8 mouse cellular contexts compared by ENCODE assay signal in the genomic region with DNA sequence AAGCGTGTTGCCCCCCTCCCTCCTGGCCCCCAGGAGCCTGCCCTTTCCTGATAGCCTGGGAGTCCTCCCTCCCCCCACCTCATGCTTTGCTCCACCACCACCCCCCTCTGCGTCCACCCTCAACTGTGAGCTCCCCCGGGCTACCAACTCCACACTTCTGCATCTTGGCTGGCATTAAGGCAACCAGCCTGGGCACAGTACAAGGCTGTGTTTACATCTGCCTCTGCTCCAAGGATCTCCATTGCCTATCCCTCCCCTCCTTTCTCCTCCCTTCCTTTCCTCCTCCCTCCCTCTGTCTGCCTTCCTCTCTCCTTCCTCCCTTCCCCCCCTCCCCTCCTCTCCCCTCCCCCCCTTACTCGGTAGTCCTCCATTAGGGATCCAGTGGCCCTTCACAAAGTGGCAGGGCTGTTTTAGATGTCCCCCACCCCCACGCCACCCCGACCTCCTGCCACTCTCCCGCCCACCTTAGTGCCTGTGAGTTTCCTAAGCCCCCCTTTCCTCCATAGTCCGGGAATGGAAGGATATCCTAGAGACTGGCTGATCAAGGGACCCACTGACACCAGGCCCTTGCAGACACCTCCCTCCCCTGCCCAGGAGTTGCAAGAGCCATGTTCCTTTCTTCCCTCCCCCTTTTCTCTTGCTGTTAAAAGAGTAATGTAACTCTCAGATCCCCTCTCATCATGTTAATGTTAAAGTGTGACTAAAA. TPM values are rescaled to one million over a fixed set of nuclear protein-coding genes. Genes with fewer than 3 reads are reported as not detected.
DNase-seq lines count a peak whose midpoint lies in the region; ATAC-seq and TF ChIP-seq lines count a peak whose summit lies in the region.

No protein-coding gene starts in this region.

- DNase-seq in heart, adult 2 months = no peak
- peak; percentile 64 for DNase-seq in brain, adult 2 months (ENCODE audit: low read depth, low spot score)
- DNase-seq in adipocyte (ENCODE audit: low spot score) (no peak), liver (no peak)
- no peak for DNase-seq in adrenal gland, adult 8-10 months

- H3K9me3 ChIP-seq in heart, embryonic 15.5 days (replicated peaks) = no peaks in the 10 kb centered on the region
- H3K9me3 ChIP-seq in forebrain, embryonic 13.5 days (replicated peaks) = no peaks in the 10 kb centered on the region
- no peaks in the 10 kb centered on the region for H3K9me3 ChIP-seq in limb, embryonic 12.5 days

- H3K79me2 ChIP-seq in heart, adult 2 months (replicated peaks; ENCODE audit: control insufficient read depth, insufficient read depth, low read length) = no peaks in the 10 kb centered on the region

- TF ChIP-seq CTCF in heart, adult 2 months (IDR thresholded peaks at IDR 0.05) = no peak

- WGBS in heart, embryonic 15.5 days = 42% methylated on average over 6 of the region's 8 CpGs
- 70% methylated on average over 8 of the region's 8 CpGs for WGBS in heart, adult 2 months
- 47% methylated on average over 8 of the region's 8 CpGs for WGBS in forebrain, embryonic 13.5 days
- WGBS in limb, embryonic 12.5 days = 49% methylated on average over 8 of the region's 8 CpGs

- H3K4me1 ChIP-seq in heart, embryonic 15.5 days (replicated peaks) = peaks cover 48% of the 10 kb centered on the region
- peaks cover 20% of the 10 kb centered on the region for H3K4me1 ChIP-seq in heart, adult 2 months (ENCODE audit: control insufficient read depth, insufficient read depth, low read length)
- H3K4me1 ChIP-seq in forebrain, embryonic 13.5 days = peaks cover 24% of the 10 kb centered on the region
- peaks cover 23% of the 10 kb centered on the region for H3K4me1 ChIP-seq in limb, embryonic 12.5 days (replicated peaks)

- no peak for ATAC-seq in heart, embryonic 15.5 days (replicated peaks; ENCODE audit: insufficient number of reproducible peaks, insufficient read depth, low FRiP score, low read depth)
- peak; percentile 36 for ATAC-seq in forebrain, embryonic 13.5 days
- no peak; the same call in 1 of the 2 replicates for ATAC-seq in limb, embryonic 12.5 days (ENCODE audit: insufficient number of reproducible peaks, insufficient read depth, low FRiP score, low TSS enrichment, low read depth)

- H3K9ac ChIP-seq in heart, embryonic 15.5 days = no peak overlapping the region
- H3K9ac ChIP-seq in heart, adult 2 months (ENCODE audit: low read depth, low read length) = no peak overlapping the region
- no peak overlapping the region for H3K9ac ChIP-seq in forebrain, embryonic 13.5 days
- no peak overlapping the region for H3K9ac ChIP-seq in limb, embryonic 12.5 days (replicated peaks)

- no peak overlapping the region for H3K4me3 ChIP-seq in heart, embryonic 15.5 days
- H3K4me3 ChIP-seq in heart, adult 2 months = no peak overlapping the region
- H3K4me3 ChIP-seq in forebrain, embryonic 13.5 days = no peak overlapping the region
- H3K4me3 ChIP-seq in limb, embryonic 12.5 days (replicated peaks) = no peak overlapping the region

- H3K27ac ChIP-seq in heart, embryonic 15.5 days = no peak overlapping the region
- H3K27ac ChIP-seq in heart, adult 2 months = no peak overlapping the region
- peak overlapping the region; percentile 83 for H3K27ac ChIP-seq in forebrain, embryonic 13.5 days
- H3K27ac ChIP-seq in limb, embryonic 12.5 days = peak overlapping the region; percentile 7; the same call in 1 of the 2 replicates

- H3K4me2 ChIP-seq in heart, embryonic 15.5 days = peak overlapping the region; percentile 30
- H3K4me2 ChIP-seq in forebrain, embryonic 13.5 days = peak overlapping the region; percentile 45
- peak overlapping the region; percentile 23; the same call in 1 of the 2 replicates for H3K4me2 ChIP-seq in limb, embryonic 12.5 days

- TF ChIP-seq POLR2A in heart, adult 2 months (IDR thresholded peaks at IDR 0.05; ENCODE audit: insufficient read depth, low read depth, low read length) = no peak

- TF ChIP-seq EP300 in heart, adult 2 months (IDR thresholded peaks at IDR 0.05; ENCODE audit: insufficient read depth, low read depth, low read length) = no peak

- intact Hi-C loops in heart, adult 2 months (cut with DNase I) = no loop called here

- no peaks in the 10 kb centered on the region for H3K27me3 ChIP-seq in heart, embryonic 15.5 days
- H3K27me3 ChIP-seq in heart, adult 2 months (ENCODE audit: control insufficient read depth, insufficient read depth, low read length) = no peaks in the 10 kb centered on the region
- H3K27me3 ChIP-seq in forebrain, embryonic 13.5 days = no peaks in the 10 kb centered on the region
- no peaks in the 10 kb centered on the region for H3K27me3 ChIP-seq in limb, embryonic 12.5 days

- H3K36me3 ChIP-seq in heart, embryonic 15.5 days = no peaks in the 10 kb centered on the region
- H3K36me3 ChIP-seq in heart, adult 2 months (ENCODE audit: control insufficient read depth, insufficient read depth, low read length) = no peaks in the 10 kb centered on the region
- no peaks in the 10 kb centered on the region for H3K36me3 ChIP-seq in forebrain, embryonic 13.5 days (ENCODE audit: poor library complexity, severe bottlenecking)
- H3K36me3 ChIP-seq in limb, embryonic 12.5 days = no peaks in the 10 kb centered on the region

RNA-seq across cellular contexts. Expression of a gene that starts 34.2 kb away (rescaled TPM):
- 2.5 and 2.7 TPM in 2 replicates for polyA plus RNA-seq in heart, embryonic 15.5 days (2015; fragmentation: Nextera tagmentation; extraction: Ambion mirVana)
- total RNA-seq in heart, adult 2 months (2021) = 1 to 10 TPM; 3.9 to 5.0 TPM
- 4.6 and 4.7 TPM in 2 replicates for polyA plus RNA-seq in heart, adult 2 months (2012; rRNA removed)
- 1.2 and 1.7 TPM in 2 replicates for polyA plus RNA-seq in forebrain, embryonic 13.5 days (2015; fragmentation: Nextera tagmentation; extraction: Ambion mirVana)
- polyA plus RNA-seq in limb, embryonic 12.5 days (2016; fragmentation: Nextera tagmentation; extraction: Ambion mirVana) = 0.40 and 0.59 TPM in 2 replicates
- 10 to 100 TPM; 36.0 to 59.9 (median 52.3) TPM for total RNA-seq in adrenal gland, adult 8-10 months (2022)

Comparison
In these comparisons a context has a peak if more than half of its experiments do, and no peak if none do; other contexts are left out.
1. H3K27ac ChIP-seq: peak in forebrain, embryonic 13.5 days (single experiment) and limb, embryonic 12.5 days (single experiment); none in heart, embryonic 15.5 days (single experiment) and heart, adult 2 months (single experiment).
2. Peak in every context shown above with its lines, with median percentiles within 50 percentile points of each other: H3K4me2 ChIP-seq.